Mouse (Mus musculus) liver, embryonic 16.5 days (tissue): ENCODE data around the gene Iqcc. TPM values are rescaled to one million over a fixed set of nuclear protein-coding genes. Genes with fewer than 3 reads are reported as not detected.

Source experiments
- ATAC-seq: fragments of 200-750 bp; cut with Nextera tagmentation; 2 replicates; pipeline ENCODE4 v1.8.0; 2017; ENCODE audit warnings: low read depth, mild to moderate bottlenecking, moderate number of reproducible peaks, moderate library complexity
- H3K27ac ChIP-seq: fragments of 300-500 bp; sonication (generic); 2 replicates; pipeline ENCODE4 v1.5.1; 2014; ENCODE audit warnings: mild to moderate bottlenecking, low read length
- H3K27me3 ChIP-seq: fragments of 300-500 bp; sonication (generic); 2 replicates; pipeline ENCODE4 v1.6.1; 2014; ENCODE audit warnings: low read depth, low read length, mixed read lengths; ENCODE audit not compliant: control insufficient read depth, insufficient read depth
- H3K36me3 ChIP-seq: fragments of 300-500 bp; sonication (generic); 2 replicates; pipeline ENCODE4 v1.6.1; 2014; ENCODE audit warnings: mild to moderate bottlenecking; ENCODE audit not compliant: control insufficient read depth, insufficient read depth
- H3K4me1 ChIP-seq: fragments of 300-500 bp; sonication (generic); 2 replicates; pipeline ENCODE4 v1.6.1; 2014; ENCODE audit warnings: low read depth, low read length, mixed read lengths; ENCODE audit not compliant: control insufficient read depth
- H3K4me2 ChIP-seq: fragments of 300-500 bp; sonication (generic); 2 replicates; pipeline ENCODE4 v1.6.1; 2014; ENCODE audit warnings: low read depth, low read length, mixed read lengths
- H3K4me3 ChIP-seq: fragments of 300-500 bp; sonication (generic); 2 replicates; pipeline ENCODE4 v1.5.1; 2014; ENCODE audit warnings: low read depth, mild to moderate bottlenecking, low read length
- H3K9ac ChIP-seq: fragments of 300-500 bp; sonication (generic); 2 replicates; pipeline ENCODE4 v1.6.1; 2014; ENCODE audit warnings: low read depth, low read length
- H3K9me3 ChIP-seq: fragments of 300-500 bp; sonication (generic); replicated peaks from 2 replicates; pipeline ENCODE4 v1.6.1; 2016; ENCODE audit warnings: low read length; ENCODE audit not compliant: control insufficient read depth
- WGBS: fragments of 180-500 bp; shearing (Covaris S2); extraction: QIAGEN DNeasy Blood & Tissue Kit; methylation state at CpG from one replicate; pipeline ENCODE4 v1.1.7; 2014; ENCODE audit not compliant: insufficient replicate concordance; 5-methylcytosine and 5-hydroxymethylcytosine counted together
- polyA plus RNA-seq: library from polyadenylated mRNA; unstranded; fragments of >200 nt; fragmentation: Nextera tagmentation; extraction: Ambion mirVana; gene quantifications from 2 replicates; pipeline ENCODE4 v1.2.1, GENCODE M21; 2015

The Iqcc gene
- polyA plus RNA-seq, 1 experiment from 2014 or later = 7.5 TPM

GRCm38 (mm10) chr4:129576863-129577491 lies 41.9 kb downstream of the Iqcc start:
- no peaks in the 10 kb centered on the region for H3K36me3 ChIP-seq
- H3K4me3 ChIP-seq = no peak overlapping the region
- no peak overlapping the region for H3K9ac ChIP-seq
- 33% methylated on average over 21 of the region's 21 CpGs for WGBS
- peak; percentile 35 for ATAC-seq
- no peaks in the 10 kb centered on the region for H3K9me3 ChIP-seq
- peaks cover 3% of the 10 kb centered on the region; the same call in 1 of the 2 replicates for H3K4me1 ChIP-seq
- H3K27ac ChIP-seq = no peak overlapping the region
- H3K4me2 ChIP-seq = no peak overlapping the region
- H3K27me3 ChIP-seq = peaks cover 4% of the 10 kb centered on the region; the same call in 1 of the 2 replicates

GRCm38 (mm10) chr4:129575171-129575844 lies 43.6 kb downstream of the Iqcc start:
- Histone ChIP-seq H3K27me3 (peaks cover 4% of the 10 kb centered on the region; the same call in 1 of the 2 replicates), H3K4me3 (no peak overlapping the region), H3K9ac (no peak overlapping the region), H3K9me3 (no peaks in the 10 kb centered on the region), H3K36me3 (no peaks in the 10 kb centered on the region), H3K4me2 (no peak overlapping the region), H3K27ac (no peak overlapping the region), H3K4me1 (peaks cover 3% of the 10 kb centered on the region; the same call in 1 of the 2 replicates)
- ATAC-seq = peak; percentile 23; the same call in 1 of the 2 replicates
- WGBS = 15% methylated on average over 7 of the region's 8 CpGs

- Histone ChIP-seq H3K9me3 (no peaks in the 10 kb centered on the region), H3K4me3 (no peak within 1 kb of the TSS), H3K9ac (no peak within 1 kb of the TSS), H3K4me1 (peaks cover 3% of the 10 kb centered on the region; the same call in 1 of the 2 replicates), H3K4me2 (no peak within 1 kb of the TSS), H3K27ac (no peak within 1 kb of the TSS), H3K27me3 (peaks cover 4% of the 10 kb centered on the region; the same call in 1 of the 2 replicates), H3K36me3 (no peaks in the 10 kb centered on the region)
- WGBS = 36% methylated on average over 8 of the region's 8 CpGs
- ATAC-seq = no peak
Measured at GRCm38 (mm10) chr4:129573430-129573829, 45.5 kb downstream of the Iqcc start, which contains the start of gene Lck. Lck (minus strand) TSS chr4:129573641.

GRCm38 (mm10) chr4:129573093-129573370 lies 45.9 kb downstream of the Iqcc start:
- no peak overlapping the region for H3K9ac ChIP-seq
- WGBS = 92% methylated on average over 4 of the region's 4 CpGs

GRCm38 (mm10) chr4:129572236-129573092 lies 46.4 kb downstream of the Iqcc start:
- Histone ChIP-seq H3K4me1 (peaks cover 3% of the 10 kb centered on the region; the same call in 1 of the 2 replicates), H3K9ac (no peak overlapping the region), H3K4me2 (no peak overlapping the region), H3K36me3 (no peaks in the 10 kb centered on the region), H3K27me3 (peaks cover 4% of the 10 kb centered on the region; the same call in 1 of the 2 replicates), H3K4me3 (no peak overlapping the region), H3K27ac (no peak overlapping the region), H3K9me3 (no peaks in the 10 kb centered on the region)
- 62% methylated on average over 13 of the region's 13 CpGs for WGBS
- peak; percentile 39 for ATAC-seq

More at GRCm38 (mm10) chr4:129573093-129573370, 45.9 kb downstream of the Iqcc start:
- H3K4me1 ChIP-seq = peaks cover 3% of the 10 kb centered on the region; the same call in 1 of the 2 replicates
- no peaks in the 10 kb centered on the region for H3K9me3 ChIP-seq
- no peak overlapping the region for H3K27ac ChIP-seq
- no peak for ATAC-seq
- no peak overlapping the region for H3K4me2 ChIP-seq
- no peak overlapping the region for H3K4me3 ChIP-seq
- H3K36me3 ChIP-seq = no peaks in the 10 kb centered on the region
- peaks cover 4% of the 10 kb centered on the region; the same call in 1 of the 2 replicates for H3K27me3 ChIP-seq

- H3K27ac ChIP-seq = no peak overlapping the region
- no peak overlapping the region for H3K9ac ChIP-seq
- H3K4me3 ChIP-seq = no peak overlapping the region
- H3K27me3 ChIP-seq = no peaks in the 10 kb centered on the region; the same call in 1 of the 2 replicates
- no peaks in the 10 kb centered on the region for H3K36me3 ChIP-seq
- no peak for ATAC-seq
- 62% methylated on average over 8 of the region's 8 CpGs for WGBS
- no peaks in the 10 kb centered on the region for H3K9me3 ChIP-seq
- peaks cover 3% of the 10 kb centered on the region; the same call in 1 of the 2 replicates for H3K4me1 ChIP-seq
- H3K4me2 ChIP-seq = no peak overlapping the region
Measured at GRCm38 (mm10) chr4:129571551-129572084, 47.3 kb downstream of the Iqcc start.

GRCm38 (mm10) chr4:129570028-129570427 lies 48.9 kb downstream of the Iqcc start:
- Histone ChIP-seq H3K27ac (no peak overlapping the region), H3K9me3 (no peaks in the 10 kb centered on the region), H3K4me3 (no peak overlapping the region), H3K9ac (no peak overlapping the region), H3K36me3 (no peaks in the 10 kb centered on the region), H3K4me1 (peaks cover 1% of the 10 kb centered on the region; the same call in 1 of the 2 replicates), H3K27me3 (no peaks in the 10 kb centered on the region), H3K4me2 (no peak overlapping the region)
- 76% methylated on average over 6 of the region's 6 CpGs for WGBS
- ATAC-seq = no peak

- Histone ChIP-seq H3K4me1 (no peaks in the 10 kb centered on the region), H3K9ac (no peak overlapping the region), H3K4me2 (no peak overlapping the region), H3K9me3 (no peaks in the 10 kb centered on the region), H3K27ac (no peak overlapping the region), H3K36me3 (no peaks in the 10 kb centered on the region), H3K27me3 (no peaks in the 10 kb centered on the region), H3K4me3 (no peak overlapping the region)
- no peak for ATAC-seq
- 70% methylated on average over 7 of the region's 7 CpGs for WGBS
Measured at GRCm38 (mm10) chr4:129568366-129568765, 50.5 kb downstream of the Iqcc start.
